Mouse (Mus musculus) left cerebral cortex, postnatal 4 days (tissue): ENCODE measurements at regions not wholly inside any gene's neighbourhood (a gene's known extent, or its start where the extent isn't known, plus 50 kb on each side); places are given as distances from the start of the nearest gene placed in this dataset.

Experiments
- DNase-seq: peaks from one replicate; pipeline ENCODE4 v3.0.0-alpha.2; 2022
- intact Hi-C: fragments of 180-260 bp; cut with DNase I; formaldehyde crosslinking; loops from one replicate; pipeline ENCODE4 v1.15.1; 2025

- no peak for DNase-seq
- intact Hi-C loops, result no loop called here
Measured at GRCm38 (mm10) chr11:65497415-65497814, 227.6 kb upstream of the Myocd start.

DNA sequence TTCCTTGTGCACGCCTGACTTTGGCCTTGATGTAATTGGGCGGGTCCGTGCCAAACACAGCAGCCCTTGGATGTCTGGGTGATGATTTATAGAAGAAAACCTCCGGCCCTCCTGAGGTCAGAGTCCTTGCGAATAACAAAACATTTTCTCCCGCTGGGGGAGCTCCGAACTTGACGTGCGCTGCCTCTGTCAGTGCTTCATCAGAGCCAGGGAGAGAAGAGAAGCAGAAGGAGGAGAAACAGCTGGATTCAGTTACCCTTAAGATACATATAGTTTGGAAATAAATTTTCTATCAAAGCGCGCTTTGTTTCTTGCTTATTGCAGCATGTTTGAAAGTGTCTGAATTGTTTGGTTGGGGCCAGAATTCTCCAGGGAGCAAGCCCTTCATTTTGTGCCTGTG lies 225.2 kb upstream of the Myocd start:
- intact Hi-C loops, result no loop called here
- DNase-seq, result no peak

GRCm38 (mm10) chr11:65490426-65490825 lies 220.6 kb upstream of the Myocd start:
- DNase-seq, result no peak
- intact Hi-C loops, result no loop called here

DNA sequence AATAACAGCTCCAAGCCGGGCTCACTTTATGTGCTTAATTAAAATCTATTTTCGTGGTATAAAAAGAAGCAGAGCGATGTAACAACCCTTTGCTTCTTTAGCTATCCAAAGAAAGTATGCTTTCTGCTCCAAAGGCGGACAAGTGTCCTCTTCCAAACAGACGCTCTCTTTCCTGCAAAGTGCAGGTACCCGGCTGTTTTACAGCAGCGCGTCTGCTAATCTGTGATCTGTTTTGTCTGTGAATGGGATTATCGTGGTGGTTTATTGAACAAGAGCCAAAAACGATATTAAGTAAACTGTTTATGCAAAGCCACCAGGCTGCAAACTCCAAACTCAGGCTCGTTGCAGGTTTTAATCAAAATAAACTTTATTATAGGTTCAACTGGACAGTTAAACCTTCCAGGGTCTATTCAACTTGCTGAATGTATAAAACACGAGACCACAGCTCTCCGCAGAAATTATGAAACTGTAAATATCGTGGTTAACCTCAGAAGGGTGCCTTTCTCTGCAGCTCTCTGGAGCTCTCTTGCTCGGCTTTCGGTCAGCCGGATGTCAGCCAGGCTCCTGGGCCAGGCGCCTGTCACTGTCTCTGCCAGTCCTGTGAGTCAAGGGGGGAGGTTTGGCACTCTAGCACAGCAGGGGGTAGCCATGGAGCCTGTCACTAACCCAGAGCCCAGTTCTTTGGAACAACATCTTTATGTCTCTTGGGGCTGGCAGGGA lies 206.2 kb upstream of the Myocd start:
- DNase-seq, result peak; percentile 82
- intact Hi-C loops, result no loop called here

DNA sequence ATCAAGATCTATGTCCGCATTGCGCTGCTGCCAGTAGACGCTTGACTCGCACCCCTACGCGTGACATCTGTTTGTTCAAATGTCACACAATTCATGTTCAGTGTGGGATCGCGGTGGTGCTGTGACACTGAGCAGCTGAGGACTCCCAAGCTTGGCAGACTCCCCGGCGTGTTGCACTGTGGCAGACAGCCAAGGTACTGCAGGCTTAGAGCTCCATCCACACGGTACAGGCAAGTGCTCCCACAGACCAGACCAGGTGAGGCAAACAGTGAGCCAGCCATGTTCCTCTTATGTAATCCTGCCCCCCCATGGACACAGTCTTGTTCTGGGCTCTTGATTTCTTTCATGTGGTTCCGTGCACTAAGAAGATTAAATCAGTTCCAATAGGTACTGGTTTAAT lies 205.5 kb upstream of the Myocd start:
- intact Hi-C loops, result no loop called here

GRCm38 (mm10) chr11:65469762-65470741 lies 200.3 kb upstream of the Myocd start:
- intact Hi-C loops, result no loop called here
- no peak for DNase-seq

More for the DNA sequence above, 205.5 kb upstream of the Myocd start:
- peak; percentile 88 for DNase-seq

- DNase-seq, result no peak
- intact Hi-C loops, result no loop called here
Measured at GRCm38 (mm10) chr11:65461044-65461443, 191.3 kb upstream of the Myocd start.

GRCm38 (mm10) chr11:65448436-65448835 lies 178.6 kb upstream of the Myocd start:
- DNase-seq, result no peak
- intact Hi-C loops, result no loop called here

- intact Hi-C loops, result no loop called here
- DNase-seq, result no peak
Measured at GRCm38 (mm10) chr11:65443466-65444024, 173.8 kb upstream of the Myocd start.

DNA sequence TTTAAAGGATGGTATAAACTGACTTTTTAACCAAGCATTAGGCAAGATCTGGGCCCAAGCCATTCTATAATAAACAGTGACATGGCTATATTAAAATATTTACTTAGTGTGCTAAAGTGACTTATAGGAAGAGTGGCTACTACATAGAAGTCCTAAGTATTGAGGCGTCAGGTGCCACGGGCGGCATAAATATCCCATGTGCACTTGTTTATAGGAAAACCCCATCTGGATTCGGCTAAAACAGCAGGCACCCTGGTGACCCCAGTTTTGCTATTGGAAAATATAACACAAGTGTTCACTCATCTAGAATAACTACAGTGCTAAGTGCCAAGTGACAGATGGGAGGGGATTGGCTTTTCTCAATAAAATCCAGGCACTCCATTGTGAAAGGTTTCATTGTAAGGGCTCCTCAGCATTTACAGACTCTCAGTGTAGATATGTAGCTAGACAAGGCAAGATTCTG lies 165.9 kb upstream of the Myocd start:
- peak; percentile 53 for DNase-seq
- intact Hi-C loops, result no loop called here

DNA sequence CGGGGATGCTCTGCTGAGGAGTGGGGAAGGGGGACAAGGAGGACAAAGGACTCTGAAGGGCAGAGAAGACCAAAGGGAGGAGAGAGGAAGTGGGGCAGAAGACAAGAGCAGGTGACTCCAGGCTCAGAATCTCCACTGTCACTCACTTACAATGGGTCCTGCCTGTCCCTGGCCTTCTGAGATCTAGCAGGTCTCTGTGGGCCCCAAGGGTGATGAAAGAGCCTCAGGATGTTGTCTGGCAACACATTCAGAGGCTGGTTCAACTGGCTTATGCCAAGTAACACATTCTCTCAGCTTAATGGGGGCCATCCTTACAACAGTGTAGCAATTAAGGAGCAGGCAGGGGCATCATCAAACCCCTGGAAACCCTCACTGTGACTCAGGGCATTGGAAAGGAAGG lies 152.1 kb upstream of the Myocd start:
- no peak for DNase-seq
- intact Hi-C loops, result no loop called here

GRCm38 (mm10) chr11:65408621-65409020 lies 138.8 kb upstream of the Myocd start:
- peak; percentile 21 for DNase-seq
- intact Hi-C loops, result no loop called here

DNA sequence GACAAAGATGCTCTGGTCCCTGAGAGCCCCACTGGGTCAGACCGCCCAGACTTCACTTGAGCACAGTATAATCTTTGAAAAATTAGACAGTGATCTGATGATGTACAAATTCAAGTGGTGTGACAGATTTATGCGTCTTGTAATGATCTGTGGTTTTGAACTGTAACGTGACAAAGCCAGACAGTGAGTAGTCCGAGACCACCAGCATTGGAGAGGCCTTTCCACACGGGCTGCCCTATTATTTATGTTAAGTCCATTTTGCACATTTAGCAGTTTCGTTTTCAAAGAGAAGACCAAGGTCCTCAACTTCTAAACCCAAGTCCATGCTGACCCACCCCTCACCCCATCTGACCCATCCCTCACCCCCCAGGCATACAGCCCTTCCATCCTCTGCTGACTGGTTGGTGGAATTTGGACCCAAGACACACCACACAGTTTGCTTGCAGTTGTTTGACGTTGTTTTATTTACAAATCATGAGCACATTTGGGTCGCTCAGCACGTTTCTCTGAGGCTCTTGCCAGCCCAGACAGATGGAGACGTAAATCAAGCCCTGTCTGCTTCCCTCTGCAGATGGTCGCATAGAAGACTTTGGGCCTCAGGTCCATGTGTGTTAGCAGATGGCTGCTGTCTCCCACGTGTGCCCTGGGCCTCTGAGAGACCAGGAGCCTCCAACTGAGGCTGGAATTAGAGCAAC lies 132.8 kb upstream of the Myocd start:
- DNase-seq, result peak; percentile 73
- intact Hi-C loops, result no loop called here

DNA sequence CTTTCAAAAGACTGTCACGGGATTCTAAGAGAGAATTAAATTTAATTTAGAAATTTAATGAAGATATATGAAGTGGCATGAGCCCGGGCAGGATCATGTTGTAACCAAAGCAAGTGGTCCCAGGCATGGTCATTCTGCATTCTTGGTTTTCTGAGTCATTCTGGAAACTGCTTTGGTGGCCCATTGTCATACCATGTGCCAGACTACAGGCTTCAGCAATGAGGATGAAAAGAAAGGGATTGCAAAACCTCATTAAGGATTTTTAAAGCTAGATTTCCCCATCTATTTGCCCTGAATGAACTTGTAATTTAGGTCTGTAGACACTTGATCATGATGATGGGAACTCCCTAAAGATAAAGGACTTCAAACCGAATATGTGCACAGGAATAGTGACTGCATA lies 119.4 kb upstream of the Myocd start:
- DNase-seq, result no peak
- intact Hi-C loops, result no loop called here

GRCm38 (mm10) chr11:65386291-65387061 lies 116.7 kb upstream of the Myocd start:
- DNase-seq, result no peak
- intact Hi-C loops, result no loop called here

DNA sequence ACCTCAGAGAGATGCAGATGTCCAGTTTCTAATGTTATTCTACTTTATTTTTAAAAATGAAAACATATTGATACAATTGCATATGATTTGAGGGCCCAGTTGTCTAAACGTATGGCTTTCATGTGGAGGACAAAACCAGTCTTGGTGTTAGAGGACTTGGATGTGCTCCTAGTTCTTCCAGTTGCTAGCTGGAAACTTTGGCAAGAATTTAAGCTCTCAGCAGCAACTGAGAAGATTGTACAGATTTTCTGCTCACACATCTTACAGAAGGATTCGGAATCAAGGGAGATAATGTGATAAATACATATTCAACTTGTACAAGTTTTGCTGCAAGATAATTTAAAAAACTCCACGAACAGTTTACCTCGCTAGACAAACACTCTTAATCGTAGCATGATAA lies 105.6 kb upstream of the Myocd start:
- no peak for DNase-seq
- intact Hi-C loops, result no loop called here

GRCm38 (mm10) chr11:65373136-65373535 lies 103.3 kb upstream of the Myocd start:
- intact Hi-C loops, result no loop called here
- DNase-seq, result peak; percentile 9

- intact Hi-C loops, result no loop called here
- DNase-seq, result peak; percentile 72
Measured at GRCm38 (mm10) chr11:65372309-65372811, 102.6 kb upstream of the Myocd start.

DNA sequence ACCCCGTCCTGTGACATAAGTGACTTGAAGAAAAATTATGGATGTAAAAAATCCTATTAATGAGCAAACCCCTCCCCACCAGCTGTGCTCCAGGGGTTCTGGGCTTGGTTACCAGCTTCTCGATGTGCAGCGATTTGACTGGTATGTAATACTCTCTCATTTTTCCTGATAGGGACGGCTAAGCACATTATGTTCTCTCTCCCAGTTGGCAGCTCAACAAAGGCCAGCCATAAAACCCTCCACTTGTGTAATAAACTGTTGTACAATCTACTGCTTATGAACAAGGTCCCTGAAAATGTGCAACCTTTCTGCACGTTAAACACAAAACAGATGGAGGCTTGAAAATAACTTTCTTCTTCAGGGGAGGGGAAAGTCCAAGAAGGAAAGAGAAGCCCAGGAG lies 98.0 kb upstream of the Myocd start:
- no peak for DNase-seq
- intact Hi-C loops, result no loop called here
